Mouse (Mus musculus) liver, postnatal 0 days (tissue): ENCODE data around the gene Tada1. TPM values are rescaled to one million over a fixed set of nuclear protein-coding genes. Genes with fewer than 3 reads are reported as not detected.

Experiments used
- ATAC-seq: fragments of 200-750 bp; cut with Nextera tagmentation; 2 replicates; pipeline ENCODE4 v1.8.0; 2017; ENCODE audit warnings: mild to moderate bottlenecking, moderate library complexity
- DNase-seq: peaks from one replicate; pipeline ENCODE4 v3.0.0-alpha.2; 2016
- H3K27ac ChIP-seq: fragments of 300-500 bp; sonication (generic); 2 replicates; pipeline ENCODE4 v1.5.1; 2014; ENCODE audit warnings: antibody characterized with exemption, moderate library complexity, mild to moderate bottlenecking, low read depth
- H3K27me3 ChIP-seq: fragments of 300-500 bp; sonication (generic); 2 replicates; pipeline ENCODE4 v1.6.1; 2014; ENCODE audit warnings: low read length, control low read depth, mixed read lengths; ENCODE audit not compliant: insufficient read depth
- H3K36me3 ChIP-seq: fragments of 300-500 bp; sonication (generic); replicated peaks from 2 replicates; pipeline ENCODE4 v1.6.1; 2014; ENCODE audit warnings: mild to moderate bottlenecking, control low read depth, low read length, moderate library complexity, mixed read lengths; ENCODE audit not compliant: insufficient read depth
- H3K4me1 ChIP-seq: fragments of 300-500 bp; sonication (generic); 2 replicates; pipeline ENCODE4 v1.6.1; 2014; ENCODE audit warnings: antibody characterized with exemption, mild to moderate bottlenecking, control low read depth; ENCODE audit not compliant: insufficient read depth
- H3K4me2 ChIP-seq: fragments of 300-500 bp; sonication (generic); 2 replicates; pipeline ENCODE4 v1.6.1; 2014; ENCODE audit warnings: low read depth, mild to moderate bottlenecking, low read length, moderate library complexity, mixed read lengths
- H3K4me3 ChIP-seq: fragments of 300-500 bp; sonication (generic); 2 replicates; pipeline ENCODE4 v1.5.1; 2014; ENCODE audit warnings: low read depth, low read length
- H3K9ac ChIP-seq: fragments of 300-500 bp; sonication (generic); replicated peaks from 2 replicates; pipeline ENCODE4 v1.6.1; 2014; ENCODE audit warnings: mild to moderate bottlenecking, moderate library complexity
- H3K9me3 ChIP-seq: fragments of 300-500 bp; sonication (generic); 2 replicates; pipeline ENCODE4 v1.6.1; 2016; ENCODE audit warnings: mild to moderate bottlenecking, control low read depth, low read length, mixed read lengths
- CTCF ChIP-seq: sonication (generic); IDR thresholded peaks from 2 replicates; pipeline ENCODE4 v1.5.1; 2016; ENCODE audit warnings: antibody characterized with exemption, low read depth
- EP300 ChIP-seq: IDR thresholded peaks from 2 replicates; pipeline ENCODE4 v1.6.1; 2016; ENCODE audit warnings: antibody characterized with exemption, low read depth, mild to moderate bottlenecking
- WGBS: fragments of 180-500 bp; shearing (Covaris S2); extraction: QIAGEN DNeasy Blood & Tissue Kit; methylation state at CpG from one replicate; pipeline ENCODE4 v1.1.7; 2014; ENCODE audit not compliant: insufficient replicate concordance; 5-methylcytosine and 5-hydroxymethylcytosine counted together
- polyA plus RNA-seq: library from polyadenylated mRNA; unstranded; fragments of >200 nt; fragmentation: Nextera tagmentation; extraction: Ambion mirVana; gene quantifications from 2 replicates; pipeline ENCODE4 v1.2.1, GENCODE M21; 2015

Gene Tada1
- polyA plus RNA-seq, 1 experiment from 2014 or later, result 13.5 TPM

- no peaks in the 10 kb centered on the region for H3K27me3 ChIP-seq
- no peak for TF ChIP-seq EP300
- TF ChIP-seq CTCF, result no peak
- DNase-seq (no peak), ATAC-seq (no peak)
- H3K36me3 ChIP-seq, result peaks cover 12% of the 10 kb centered on the region
- H3K4me1 ChIP-seq, result no peaks in the 10 kb centered on the region
- no peak overlapping the region for H3K4me3 ChIP-seq
- no peak overlapping the region for H3K9ac ChIP-seq
- no peak overlapping the region for H3K4me2 ChIP-seq
- 88% methylated on average over 4 of the region's 4 CpGs for WGBS
- no peak overlapping the region for H3K27ac ChIP-seq
- no peaks in the 10 kb centered on the region for H3K9me3 ChIP-seq
Observed at GRCm38 (mm10) chr1:166402003-166402402, 23.1 kb downstream of the Tada1 start.

- Histone ChIP-seq H3K27ac (no peak overlapping the region), H3K9me3 (no peaks in the 10 kb centered on the region), H3K4me3 (no peak overlapping the region), H3K4me1 (no peaks in the 10 kb centered on the region), H3K4me2 (no peak overlapping the region), H3K9ac (no peak overlapping the region), H3K36me3 (peaks cover 6% of the 10 kb centered on the region), H3K27me3 (no peaks in the 10 kb centered on the region)
- no peak for ATAC-seq
- 88% methylated on average over 3 of the region's 3 CpGs for WGBS
- DNase-seq, result no peak
- TF ChIP-seq EP300, result no peak
- no peak for TF ChIP-seq CTCF
Observed at GRCm38 (mm10) chr1:166403846-166404245, 24.9 kb downstream of the Tada1 start.

GRCm38 (mm10) chr1:166409177-166409700 lies 30.3 kb downstream of the Tada1 start:
- no peaks in the 10 kb centered on the region for H3K27me3 ChIP-seq
- TF ChIP-seq EP300 (no peak), CTCF (no peak)
- no peaks in the 10 kb centered on the region for H3K36me3 ChIP-seq
- DNase-seq (peak; percentile 56), ATAC-seq (peak; percentile 79)
- peak overlapping the region; percentile 54 for H3K4me3 ChIP-seq
- 3% methylated on average over 31 of the region's 45 CpGs for WGBS
- peak overlapping the region; percentile 12; the same call in 1 of the 2 replicates for H3K27ac ChIP-seq
- peaks cover 9% of the 10 kb centered on the region; the same call in 1 of the 2 replicates for H3K4me1 ChIP-seq
- H3K9me3 ChIP-seq, result peaks cover 10% of the 10 kb centered on the region; the same call in 1 of the 2 replicates
- peak overlapping the region; percentile 89 for H3K4me2 ChIP-seq
- peak overlapping the region; percentile 53 for H3K9ac ChIP-seq

GRCm38 (mm10) chr1:166409701-166410220 lies 30.9 kb downstream of the Tada1 start, which contains the start of gene Pogk:
Gene Pogk (minus strand): TSS chr1:166409863.
- ATAC-seq, result peak; percentile 92
- Histone ChIP-seq H3K36me3 (no peaks in the 10 kb centered on the region), H3K4me3 (peak within 1 kb of the TSS; percentile 54), H3K27ac (peak within 1 kb of the TSS; percentile 12; the same call in 1 of the 2 replicates), H3K9me3 (peaks cover 10% of the 10 kb centered on the region; the same call in 1 of the 2 replicates), H3K27me3 (no peaks in the 10 kb centered on the region), H3K4me2 (peak within 1 kb of the TSS; percentile 89), H3K9ac (peak within 1 kb of the TSS; percentile 53), H3K4me1 (peaks cover 9% of the 10 kb centered on the region; the same call in 1 of the 2 replicates)
- DNase-seq, result peak; percentile 86
- WGBS, result 10% methylated on average over 21 of the region's 49 CpGs
- no peak for TF ChIP-seq CTCF

- Histone ChIP-seq H3K9ac (no peak overlapping the region), H3K4me3 (no peak overlapping the region), H3K9me3 (peaks cover 10% of the 10 kb centered on the region; the same call in 1 of the 2 replicates), H3K4me1 (peaks cover 9% of the 10 kb centered on the region; the same call in 1 of the 2 replicates), H3K36me3 (no peaks in the 10 kb centered on the region), H3K27me3 (no peaks in the 10 kb centered on the region), H3K27ac (no peak overlapping the region), H3K4me2 (no peak overlapping the region)
- TF ChIP-seq EP300 (no peak), CTCF (no peak)
- DNase-seq, result no peak
- no peak for ATAC-seq
- WGBS, result 71% methylated on average over 1 of the region's 1 CpGs
Observed at GRCm38 (mm10) chr1:166411541-166411940, 32.6 kb downstream of the Tada1 start.

- H3K27me3 ChIP-seq, result no peaks in the 10 kb centered on the region
- H3K27ac ChIP-seq, result no peak overlapping the region
- H3K9ac ChIP-seq, result no peak overlapping the region
- no peak overlapping the region for H3K4me2 ChIP-seq
- no peak overlapping the region for H3K4me3 ChIP-seq
- no peaks in the 10 kb centered on the region for H3K36me3 ChIP-seq
- WGBS, result 81% methylated on average over 3 of the region's 3 CpGs
- ATAC-seq, result no peak
- H3K9me3 ChIP-seq, result peaks cover 10% of the 10 kb centered on the region; the same call in 1 of the 2 replicates
- no peak for DNase-seq
- peaks cover 9% of the 10 kb centered on the region; the same call in 1 of the 2 replicates for H3K4me1 ChIP-seq
- TF ChIP-seq CTCF, result no peak
- TF ChIP-seq EP300, result no peak
Observed at GRCm38 (mm10) chr1:166412266-166412665, 33.4 kb downstream of the Tada1 start.
